Mouse (Mus musculus): ENCODE data around the gene Usp47.

- no peak for TF ChIP-seq CTCF (IDR thresholded peaks at IDR 0.05; ENCODE audit: low read depth, low read length)
- no peak for TF ChIP-seq POLR2AphosphoS5 (IDR thresholded peaks at IDR 0.05; ENCODE audit: insufficient replicate concordance, low read depth, low read length)
- no peak for TF ChIP-seq GATA1 (IDR thresholded peaks at IDR 0.05; ENCODE audit: borderline replicate concordance, low read length)
- no peak for TF ChIP-seq TAL1 (conservative IDR thresholded peaks at IDR 0.05; ENCODE audit: low read depth, low read length)
Measured at GRCm38 (mm10) chr7:112155194-112155593, 131.9 kb downstream of the Usp47 start.

Measured in G1E (cell line).